Mouse (Mus musculus): Measurements from ENCODE around the gene Galc. TPM values are rescaled to one million over a fixed set of nuclear protein-coding genes. Genes with fewer than 3 reads are reported as not detected.

Galc gene
- total RNA-seq, 1 experiment from 2014 or later = 14.4 TPM

- no peak for ATAC-seq (ENCODE audit: extremely low read depth, insufficient number of reproducible peaks, low FRiP score, poor library complexity, severe bottlenecking)
Observed at GRCm38 (mm10) chr12:98205450-98206051, 53.7 kb downstream of the Galc start.

GRCm38 (mm10) chr12:98197401-98197800 lies 61.9 kb downstream of the Galc start:
- no peak for ATAC-seq (ENCODE audit: extremely low read depth, insufficient number of reproducible peaks, low FRiP score, poor library complexity, severe bottlenecking)

GRCm38 (mm10) chr12:98190201-98190600 lies 69.1 kb downstream of the Galc start:
- ATAC-seq (ENCODE audit: extremely low read depth, insufficient number of reproducible peaks, low FRiP score, poor library complexity, severe bottlenecking) = no peak

GRCm38 (mm10) chr12:98189096-98189495 lies 70.2 kb downstream of the Galc start:
- ATAC-seq (ENCODE audit: extremely low read depth, insufficient number of reproducible peaks, low FRiP score, poor library complexity, severe bottlenecking) = no peak

- ATAC-seq (ENCODE audit: extremely low read depth, insufficient number of reproducible peaks, low FRiP score, poor library complexity, severe bottlenecking) = no peak
Observed at GRCm38 (mm10) chr12:98187186-98187899, 71.9 kb downstream of the Galc start.

- ATAC-seq (ENCODE audit: extremely low read depth, insufficient number of reproducible peaks, low FRiP score, poor library complexity, severe bottlenecking) = no peak
Observed at GRCm38 (mm10) chr12:98181729-98182128, 77.5 kb downstream of the Galc start.

GRCm38 (mm10) chr12:98180807-98181206 lies 78.5 kb downstream of the Galc start:
- ATAC-seq (ENCODE audit: extremely low read depth, insufficient number of reproducible peaks, low FRiP score, poor library complexity, severe bottlenecking) = no peak

GRCm38 (mm10) chr12:98180235-98180800 lies 78.9 kb downstream of the Galc start:
- no peak for ATAC-seq (ENCODE audit: extremely low read depth, insufficient number of reproducible peaks, low FRiP score, poor library complexity, severe bottlenecking)

GRCm38 (mm10) chr12:98179496-98179895 lies 79.8 kb downstream of the Galc start:
- no peak for ATAC-seq (ENCODE audit: extremely low read depth, insufficient number of reproducible peaks, low FRiP score, poor library complexity, severe bottlenecking)

GRCm38 (mm10) chr12:98176632-98177031 lies 82.6 kb downstream of the Galc start:
- no peak for ATAC-seq (ENCODE audit: extremely low read depth, insufficient number of reproducible peaks, low FRiP score, poor library complexity, severe bottlenecking)

GRCm38 (mm10) chr12:98161901-98162300 lies 97.4 kb downstream of the Galc start:
- ATAC-seq (ENCODE audit: extremely low read depth, insufficient number of reproducible peaks, low FRiP score, poor library complexity, severe bottlenecking) = no peak

- ATAC-seq (ENCODE audit: extremely low read depth, insufficient number of reproducible peaks, low FRiP score, poor library complexity, severe bottlenecking) = no peak
Observed at GRCm38 (mm10) chr12:98160867-98161266, 98.4 kb downstream of the Galc start.

Other genes starting within 250 kb of the Galc start
- 37.0 and 37.6 TPM in 2 replicates for gene Gpr65, start 9.2 kb upstream of the Galc start, total RNA-seq (2017)

All from neutrophil, adult 5-6 weeks (primary cell).